Mouse (Mus musculus): Measurements from ENCODE around the gene Cpsf7. TPM values are rescaled to one million over a fixed set of nuclear protein-coding genes. Genes with fewer than 3 reads are reported as not detected.

Gene Cpsf7
- polyA plus RNA-seq, 1 experiment from 2014 or later, result 30.9 TPM

DNA sequence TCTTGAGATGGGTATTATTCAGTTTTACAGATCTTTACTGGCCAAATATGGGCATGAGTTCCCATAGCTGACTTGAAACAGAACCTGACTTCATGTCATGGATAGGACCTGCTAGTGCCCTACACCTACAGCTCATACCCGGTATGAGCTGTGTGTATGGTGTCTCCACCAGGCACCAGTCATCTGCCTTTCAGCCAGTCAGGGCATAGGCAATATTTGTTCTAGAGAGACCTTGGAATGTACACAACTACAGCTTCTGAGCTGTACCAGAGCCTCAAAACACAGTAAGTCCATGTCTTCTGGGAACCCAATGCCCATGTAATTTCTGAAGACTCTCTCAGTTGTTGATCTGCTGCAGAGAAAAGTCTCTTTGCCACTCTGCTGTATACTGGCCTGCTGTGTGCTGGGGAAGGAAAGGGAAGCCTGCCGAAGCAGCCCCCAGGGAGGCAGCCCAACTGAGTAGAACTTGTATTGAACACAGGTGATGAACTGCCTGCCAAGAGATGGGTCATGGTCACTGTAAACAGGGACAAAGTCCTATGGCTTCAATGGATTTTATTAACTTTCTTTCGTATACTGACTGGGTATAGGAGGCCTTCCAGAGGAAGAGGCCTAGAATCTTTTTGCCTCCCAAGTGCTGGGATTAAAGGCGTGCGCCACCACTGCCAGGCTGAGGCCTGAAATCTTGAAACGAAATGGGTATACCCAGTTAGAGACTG, 66.8 kb downstream of the Cpsf7 start:
- peaks cover 9% of the 10 kb centered on the region for H3K36me3 ChIP-seq (ENCODE audit: control insufficient read depth, insufficient read depth, low read length)
- H3K4me3 ChIP-seq (ENCODE audit: low read length), result no peak overlapping the region
- no peak for ATAC-seq
- no peaks in the 10 kb centered on the region for H3K4me1 ChIP-seq (ENCODE audit: control insufficient read depth, insufficient read depth, low read length)
- H3K27me3 ChIP-seq (replicated peaks; ENCODE audit: control insufficient read depth, insufficient read depth, low read length), result no peaks in the 10 kb centered on the region
- H3K9ac ChIP-seq (ENCODE audit: low read depth, low read length), result no peak overlapping the region
- WGBS, result 91% methylated on average over 6 of the region's 6 CpGs
- H3K9me3 ChIP-seq (ENCODE audit: control insufficient read depth, low read length), result no peaks in the 10 kb centered on the region
- H3K27ac ChIP-seq (ENCODE audit: low read length), result no peak overlapping the region
- H3K4me2 ChIP-seq (ENCODE audit: low read depth, low read length), result no peak overlapping the region

Other genes starting within 250 kb of the Cpsf7 start
- gene Dagla, start 220.4 kb upstream of the Cpsf7 start, polyA plus RNA-seq (2015; fragmentation: Nextera tagmentation; extraction: Ambion mirVana), result 2.6 and 3.2 TPM in 2 replicates
- 0.94 and 1.3 TPM in 2 replicates for gene Syt7, start 136.2 kb upstream of the Cpsf7 start, polyA plus RNA-seq (2015; fragmentation: Nextera tagmentation; extraction: Ambion mirVana)
- gene Lrrc10b, start 67.8 kb upstream of the Cpsf7 start, polyA plus RNA-seq (2015; fragmentation: Nextera tagmentation; extraction: Ambion mirVana), result 0.18 and 0.55 TPM in 2 replicates
- gene Ppp1r32, start 42.3 kb upstream of the Cpsf7 start, polyA plus RNA-seq (2015; fragmentation: Nextera tagmentation; extraction: Ambion mirVana), result 2.0 and 3.4 TPM in 2 replicates
- 57.4 and 60.9 TPM in 2 replicates for gene Sdhaf2, start 876 bp downstream of the Cpsf7 start, polyA plus RNA-seq (2015; fragmentation: Nextera tagmentation; extraction: Ambion mirVana)
- 25.9 and 28.4 TPM in 2 replicates for gene Tmem216, start 31.0 kb downstream of the Cpsf7 start, polyA plus RNA-seq (2015; fragmentation: Nextera tagmentation; extraction: Ambion mirVana)
- 22.5 and 23.0 TPM in 2 replicates for gene Cyb561a3, start 51.9 kb downstream of the Cpsf7 start, polyA plus RNA-seq (2015; fragmentation: Nextera tagmentation; extraction: Ambion mirVana)
- 23.9 and 27.5 TPM in 2 replicates for gene Tmem138, start 52.1 kb downstream of the Cpsf7 start, polyA plus RNA-seq (2015; fragmentation: Nextera tagmentation; extraction: Ambion mirVana)
- gene Ddb1, start 80.1 kb downstream of the Cpsf7 start, polyA plus RNA-seq (2015; fragmentation: Nextera tagmentation; extraction: Ambion mirVana), result 268 and 271 TPM in 2 replicates
- gene Tkfc, start 80.4 kb downstream of the Cpsf7 start, polyA plus RNA-seq (2015; fragmentation: Nextera tagmentation; extraction: Ambion mirVana), result 70.8 and 81.3 TPM in 2 replicates
- gene Vwce, start 108.9 kb downstream of the Cpsf7 start, polyA plus RNA-seq (2015; fragmentation: Nextera tagmentation; extraction: Ambion mirVana), result 4.8 and 5.5 TPM in 2 replicates
- 0.71 and 0.78 TPM in 2 replicates for gene Pga5, start 152.8 kb downstream of the Cpsf7 start, polyA plus RNA-seq (2015; fragmentation: Nextera tagmentation; extraction: Ambion mirVana)
- 36.2 and 37.6 TPM in 2 replicates for gene Vps37c, start 163.5 kb downstream of the Cpsf7 start, polyA plus RNA-seq (2015; fragmentation: Nextera tagmentation; extraction: Ambion mirVana)
- gene Cd5, start 213.7 kb downstream of the Cpsf7 start, polyA plus RNA-seq (2015; fragmentation: Nextera tagmentation; extraction: Ambion mirVana), result 0.17 TPM in 1 of 2 replicates, not detected in the other